Mouse (Mus musculus) lung, embryonic 14.5 days (tissue): Measurements from ENCODE around the gene Smarca2. TPM values are rescaled to one million over a fixed set of nuclear protein-coding genes. Genes with fewer than 3 reads are reported as not detected.
A peak's percentile ranks its signal among the peaks of the same experiment; 100 is the strongest.
"Not testable (repeated sequence)": the region's sequence is repeated elsewhere in the genome, so short reads cannot be mapped to it uniquely, and the experiment has no call there.

ENCODE experiments used
- ATAC-seq: fragments of 200-750 bp; cut with Nextera tagmentation; 2 replicates; pipeline ENCODE4 v1.8.0; 2017; ENCODE audit warnings: mild to moderate bottlenecking, moderate TSS enrichment, moderate library complexity; ENCODE audit not compliant: insufficient read depth
- DNase-seq: peaks from one replicate; pipeline ENCODE4 v3.0.0-alpha.2; 2015
- H3K27ac ChIP-seq: fragments of 300-500 bp; sonication (generic); 2 replicates; pipeline ENCODE4 v1.5.1; 2014; ENCODE audit warnings: low read depth, mild to moderate bottlenecking, moderate library complexity
- H3K27me3 ChIP-seq: fragments of 300-500 bp; sonication (generic); 2 replicates; pipeline ENCODE4 v1.6.1; 2014; ENCODE audit warnings: low read length, control low read depth; ENCODE audit not compliant: insufficient read depth
- H3K36me3 ChIP-seq: fragments of 300-500 bp; sonication (generic); 2 replicates; pipeline ENCODE4 v1.6.1; 2014; ENCODE audit warnings: control low read depth; ENCODE audit not compliant: insufficient read depth
- H3K4me1 ChIP-seq: fragments of 300-500 bp; sonication (generic); 2 replicates; pipeline ENCODE4 v1.6.1; 2014; ENCODE audit warnings: antibody characterized with exemption, control low read depth; ENCODE audit not compliant: insufficient read depth
- H3K4me2 ChIP-seq: fragments of 300-500 bp; sonication (generic); 2 replicates; pipeline ENCODE4 v1.6.1; 2014; ENCODE audit warnings: mild to moderate bottlenecking
- H3K4me3 ChIP-seq: fragments of 300-500 bp; sonication (generic); 2 replicates; pipeline ENCODE4 v1.5.1; 2014; ENCODE audit warnings: low read depth, low read length
- H3K9ac ChIP-seq: fragments of 300-500 bp; sonication (generic); 2 replicates; pipeline ENCODE4 v1.6.1; 2014
- H3K9me3 ChIP-seq: fragments of 300-500 bp; sonication (generic); 2 replicates; pipeline ENCODE4 v1.6.1; 2016; ENCODE audit warnings: low read depth, low read length, control low read depth
- CTCF ChIP-seq: IDR thresholded peaks from 2 replicates; pipeline ENCODE4 v1.5.1; 2016; ENCODE audit warnings: antibody characterized with exemption, low read depth
- WGBS: fragments of 180-500 bp; shearing (Covaris S2); extraction: QIAGEN DNeasy Blood & Tissue Kit; methylation state at CpG from one replicate; pipeline ENCODE4 v1.1.7; 2014; 5-methylcytosine and 5-hydroxymethylcytosine counted together
- polyA plus RNA-seq: library from polyadenylated mRNA; unstranded; fragments of >200 nt; fragmentation: Nextera tagmentation; extraction: Ambion mirVana; gene quantifications from 2 replicates; pipeline ENCODE4 v1.2.1, GENCODE M21; 2014

The Smarca2 gene
- polyA plus RNA-seq, 1 experiment from 2014 or later = 45.6 TPM

- Histone ChIP-seq H3K4me2 (no peak overlapping the region), H3K36me3 (peaks cover 24% of the 10 kb centered on the region; the same call in 1 of the 2 replicates), H3K9me3 (no peaks in the 10 kb centered on the region), H3K27me3 (no peaks in the 10 kb centered on the region), H3K4me1 (no peaks in the 10 kb centered on the region), H3K9ac (no peak overlapping the region), H3K4me3 (no peak overlapping the region), H3K27ac (no peak overlapping the region)
- DNase-seq (no peak), ATAC-seq (no peak)
- TF ChIP-seq CTCF = no peak
- 89% methylated on average over 6 of the region's 6 CpGs for WGBS
These were observed 65.2 kb downstream of the Smarca2 start for GRCm38 (mm10) chr19:26670089-26670488.

DNA sequence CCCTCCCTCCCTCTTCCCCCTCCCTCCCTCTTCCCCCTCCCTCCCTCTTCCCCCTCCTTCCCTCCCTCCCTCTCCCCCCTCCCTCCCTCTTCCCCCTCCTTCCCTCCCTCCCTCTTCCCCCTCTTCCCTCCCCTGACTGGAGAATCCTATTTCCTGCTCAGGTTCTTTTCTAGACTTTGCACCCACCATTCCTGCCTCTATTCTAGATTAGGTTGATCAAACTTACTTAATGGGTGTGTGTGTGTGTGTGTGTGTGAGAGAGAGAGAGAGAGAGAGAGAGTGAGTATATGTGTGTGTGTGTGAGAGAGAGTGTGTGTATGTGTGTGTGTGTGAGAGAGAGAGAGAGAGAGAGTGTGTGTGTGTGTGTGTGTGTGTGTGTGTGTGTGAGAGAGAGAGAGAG, 66.6 kb downstream of the Smarca2 start:
- H3K9me3 ChIP-seq, ATAC-seq, H3K4me2 ChIP-seq, H3K27me3 ChIP-seq, DNase-seq, H3K27ac ChIP-seq, H3K4me3 ChIP-seq, H3K9ac ChIP-seq, H3K4me1 ChIP-seq: not testable (repeated sequence)
- peaks cover 24% of the 10 kb centered on the region; the same call in 1 of the 2 replicates for H3K36me3 ChIP-seq

DNA sequence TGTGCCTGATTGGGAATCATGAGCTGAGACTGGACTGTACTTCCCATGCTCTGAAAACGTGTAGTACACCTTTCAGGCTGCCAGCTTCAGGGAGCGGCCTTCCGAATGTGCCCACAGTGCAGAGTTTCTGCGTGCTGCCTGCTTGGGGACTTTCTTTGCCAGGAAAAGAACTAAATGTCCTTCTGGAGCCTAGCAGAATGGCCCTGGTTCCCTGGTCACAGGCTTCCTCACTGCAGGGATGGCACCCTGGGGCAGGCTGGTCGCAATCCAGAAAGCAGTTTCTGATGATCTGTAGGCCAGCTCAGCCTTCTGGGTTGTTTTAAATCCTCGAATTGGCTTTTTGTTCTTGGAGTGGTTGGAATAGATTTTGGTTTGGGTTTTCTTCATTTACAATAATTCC, 71.1 kb downstream of the Smarca2 start:
- H3K36me3 ChIP-seq = peaks cover 34% of the 10 kb centered on the region; the same call in 1 of the 2 replicates
- no peak overlapping the region for H3K9ac ChIP-seq
- H3K4me3 ChIP-seq = no peak overlapping the region
- H3K27me3 ChIP-seq = no peaks in the 10 kb centered on the region
- DNase-seq (no peak), ATAC-seq (no peak)
- 56% methylated on average over 6 of the region's 6 CpGs for WGBS
- no peak overlapping the region for H3K27ac ChIP-seq
- no peaks in the 10 kb centered on the region for H3K9me3 ChIP-seq
- no peak for TF ChIP-seq CTCF
- H3K4me2 ChIP-seq = no peak overlapping the region
- no peaks in the 10 kb centered on the region for H3K4me1 ChIP-seq

DNA sequence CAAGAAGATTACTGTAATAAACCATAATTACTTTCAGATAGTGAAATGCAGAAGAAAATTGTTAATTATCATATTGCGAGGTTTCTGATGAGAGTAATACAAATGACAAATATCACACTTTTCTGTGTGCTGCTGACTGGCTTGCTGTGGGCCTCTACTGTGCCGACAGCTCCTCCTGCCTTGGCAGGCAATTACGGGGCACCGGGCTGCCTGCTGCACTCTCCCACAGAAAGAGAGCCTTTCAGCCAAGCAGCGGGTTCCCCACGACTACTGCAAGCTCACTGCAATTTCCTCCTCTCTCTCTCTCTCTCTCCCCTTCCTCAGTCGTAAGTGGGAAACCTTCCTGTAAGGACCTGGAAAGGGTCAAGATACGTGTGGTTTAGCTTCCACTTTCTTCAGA, 73.7 kb downstream of the Smarca2 start:
- Histone ChIP-seq H3K9me3 (no peaks in the 10 kb centered on the region), H3K4me1 (no peaks in the 10 kb centered on the region), H3K4me3 (no peak overlapping the region), H3K27me3 (no peaks in the 10 kb centered on the region), H3K36me3 (peaks cover 25% of the 10 kb centered on the region; the same call in 1 of the 2 replicates), H3K9ac (no peak overlapping the region), H3K4me2 (no peak overlapping the region), H3K27ac (no peak overlapping the region)
- ATAC-seq (no peak), DNase-seq (no peak)
- 41% methylated on average over 8 of the region's 8 CpGs for WGBS
- TF ChIP-seq CTCF = no peak

DNA sequence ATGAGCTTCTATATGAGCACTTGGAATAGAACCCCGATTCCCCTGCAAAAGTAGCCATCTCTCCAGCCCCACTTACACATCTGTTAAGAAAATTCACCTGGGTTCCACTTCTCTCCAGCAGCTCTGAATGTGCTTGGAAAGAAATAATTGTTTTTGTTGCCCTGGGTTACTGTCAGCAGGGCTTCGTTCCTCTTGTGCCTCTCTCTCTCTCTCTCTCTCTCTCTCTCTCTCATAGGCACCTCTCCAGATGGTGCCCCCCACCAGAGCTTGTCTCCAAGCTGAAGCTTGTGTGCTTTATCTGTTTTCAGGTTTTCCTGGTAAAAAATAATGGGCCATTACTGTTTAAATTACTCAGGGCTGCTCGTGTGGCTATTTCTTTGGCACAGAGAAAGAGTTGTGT, 74.8 kb downstream of the Smarca2 start:
- no peaks in the 10 kb centered on the region for H3K4me1 ChIP-seq
- WGBS = 59% methylated on average over 3 of the region's 3 CpGs
- no peak overlapping the region for H3K27ac ChIP-seq
- no peak for TF ChIP-seq CTCF
- H3K9ac ChIP-seq = no peak overlapping the region
- peaks cover 21% of the 10 kb centered on the region; the same call in 1 of the 2 replicates for H3K36me3 ChIP-seq
- no peaks in the 10 kb centered on the region for H3K9me3 ChIP-seq
- no peaks in the 10 kb centered on the region for H3K27me3 ChIP-seq
- no peak overlapping the region for H3K4me3 ChIP-seq
- no peak for ATAC-seq
- H3K4me2 ChIP-seq = no peak overlapping the region
- no peak for DNase-seq

DNA sequence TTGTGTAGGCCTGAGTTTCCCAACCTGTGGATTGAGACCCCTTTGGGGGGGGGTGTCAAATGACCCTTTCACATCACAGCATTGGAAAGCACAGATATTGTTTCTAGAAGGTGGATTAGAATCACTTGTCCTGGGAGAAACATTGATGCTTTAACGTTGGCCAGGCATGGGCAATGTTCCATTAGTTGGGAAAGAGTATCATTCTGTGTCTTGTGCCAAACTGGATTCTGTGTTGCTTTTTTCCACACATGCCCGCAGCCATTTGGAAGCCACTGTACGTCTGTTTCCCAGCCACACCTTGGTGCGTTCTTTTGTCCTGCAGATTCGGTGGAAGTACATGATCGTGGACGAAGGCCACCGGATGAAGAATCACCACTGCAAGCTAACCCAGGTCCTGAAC, 76.7 kb downstream of the Smarca2 start:
- Histone ChIP-seq H3K27me3 (no peaks in the 10 kb centered on the region), H3K4me1 (no peaks in the 10 kb centered on the region), H3K9ac (no peak overlapping the region), H3K4me2 (no peak overlapping the region), H3K27ac (no peak overlapping the region), H3K9me3 (no peaks in the 10 kb centered on the region), H3K4me3 (no peak overlapping the region), H3K36me3 (peaks cover 26% of the 10 kb centered on the region; the same call in 1 of the 2 replicates)
- TF ChIP-seq CTCF = no peak
- no peak for ATAC-seq
- DNase-seq = no peak
- WGBS = 95% methylated on average over 8 of the region's 8 CpGs

GRCm38 (mm10) chr19:26682130-26682529, 77.3 kb downstream of the Smarca2 start:
- WGBS = 73% methylated on average over 4 of the region's 4 CpGs
- no peak overlapping the region for H3K27ac ChIP-seq
- H3K36me3 ChIP-seq = peaks cover 20% of the 10 kb centered on the region; the same call in 1 of the 2 replicates
- no peak overlapping the region for H3K4me2 ChIP-seq
- TF ChIP-seq CTCF = no peak
- no peaks in the 10 kb centered on the region for H3K9me3 ChIP-seq
- no peak for DNase-seq
- no peak overlapping the region for H3K9ac ChIP-seq
- no peaks in the 10 kb centered on the region for H3K27me3 ChIP-seq
- H3K4me1 ChIP-seq = no peaks in the 10 kb centered on the region
- ATAC-seq = no peak
- no peak overlapping the region for H3K4me3 ChIP-seq

- ATAC-seq (no peak), DNase-seq (no peak)
- Histone ChIP-seq H3K9ac (no peak overlapping the region), H3K27me3 (no peaks in the 10 kb centered on the region), H3K4me3 (no peak overlapping the region), H3K4me2 (no peak overlapping the region), H3K36me3 (peaks cover 19% of the 10 kb centered on the region), H3K4me1 (no peaks in the 10 kb centered on the region), H3K9me3 (no peaks in the 10 kb centered on the region), H3K27ac (no peak overlapping the region)
- 88% methylated on average over 2 of the region's 2 CpGs for WGBS
- TF ChIP-seq CTCF = peak; percentile 31
These were observed 77.9 kb downstream of the Smarca2 start for GRCm38 (mm10) chr19:26682731-26683130.
